Mouse (Mus musculus) neural tube, embryonic 15.5 days (tissue): ENCODE measurements around the gene Brpf1. TPM values are rescaled to one million over a fixed set of nuclear protein-coding genes. Genes with fewer than 3 reads are reported as not detected.

Source experiments
- ATAC-seq: fragments of 200-750 bp; cut with Nextera tagmentation; 2 replicates; pipeline ENCODE4 v1.8.0; 2017; ENCODE audit warnings: mild to moderate bottlenecking, moderate TSS enrichment, moderate library complexity; ENCODE audit not compliant: low FRiP score
- H3K27ac ChIP-seq: fragments of 300-500 bp; sonication (generic); replicated peaks from 2 replicates; pipeline ENCODE4 v1.5.1; 2015; ENCODE audit warnings: mild to moderate bottlenecking, inconsistent platforms
- H3K27me3 ChIP-seq: fragments of 300-500 bp; sonication (generic); replicated peaks from 2 replicates; pipeline ENCODE4 v1.6.1; 2015; ENCODE audit warnings: inconsistent platforms
- H3K36me3 ChIP-seq: fragments of 300-500 bp; sonication (generic); 2 replicates; pipeline ENCODE4 v1.6.1; 2015; ENCODE audit warnings: inconsistent platforms
- H3K4me1 ChIP-seq: fragments of 300-500 bp; sonication (generic); 2 replicates; pipeline ENCODE4 v1.6.1; 2015; ENCODE audit warnings: inconsistent platforms
- H3K4me2 ChIP-seq: fragments of 300-500 bp; sonication (generic); 2 replicates; pipeline ENCODE4 v1.6.1; 2015; ENCODE audit warnings: inconsistent platforms, mild to moderate bottlenecking, moderate library complexity
- H3K4me3 ChIP-seq: fragments of 300-500 bp; sonication (generic); replicated peaks from 2 replicates; pipeline ENCODE4 v1.5.1; 2015; ENCODE audit warnings: mild to moderate bottlenecking, inconsistent platforms
- H3K9ac ChIP-seq: fragments of 300-500 bp; sonication (generic); replicated peaks from 2 replicates; pipeline ENCODE4 v1.6.1; 2015; ENCODE audit warnings: mild to moderate bottlenecking, inconsistent platforms
- H3K9me3 ChIP-seq: fragments of 300-500 bp; sonication (generic); replicated peaks from 2 replicates; pipeline ENCODE4 v1.6.1; 2016; ENCODE audit warnings: inconsistent platforms
- WGBS: fragments of 180-500 bp; shearing (Covaris S2); methylation state at CpG from one replicate; pipeline ENCODE4 v1.1.7; 2015; ENCODE audit warnings: mixed read lengths; 5-methylcytosine and 5-hydroxymethylcytosine counted together
- polyA plus RNA-seq: library from polyadenylated mRNA; unstranded; fragments of >200 nt; fragmentation: Nextera tagmentation; extraction: Ambion mirVana; gene quantifications from 2 replicates; pipeline ENCODE4 v1.2.1, GENCODE M21; 2015

The Brpf1 gene
- polyA plus RNA-seq, 1 experiment from 2014 or later, result 13.8 TPM

- no peak for ATAC-seq
- Histone ChIP-seq H3K4me1 (peaks cover 35% of the 10 kb centered on the region), H3K27ac (no peak overlapping the region), H3K9me3 (no peaks in the 10 kb centered on the region), H3K4me3 (no peak overlapping the region), H3K27me3 (no peaks in the 10 kb centered on the region), H3K36me3 (peaks cover 28% of the 10 kb centered on the region), H3K9ac (no peak overlapping the region), H3K4me2 (peak overlapping the region; percentile 79)
- WGBS, result 79% methylated on average over 6 of the region's 6 CpGs
Observed at GRCm38 (mm10) chr6:113341574-113341973, 34.6 kb downstream of the Brpf1 start.

- Histone ChIP-seq H3K4me1 (peaks cover 32% of the 10 kb centered on the region), H3K9ac (no peak overlapping the region), H3K4me3 (peak overlapping the region; percentile 65), H3K27ac (peak overlapping the region; percentile 37; the same call in 1 of the 2 replicates), H3K9me3 (no peaks in the 10 kb centered on the region), H3K27me3 (no peaks in the 10 kb centered on the region), H3K36me3 (peaks cover 23% of the 10 kb centered on the region), H3K4me2 (peak overlapping the region; percentile 79)
- ATAC-seq, result no peak
- 54% methylated on average over 3 of the region's 7 CpGs for WGBS
Observed at GRCm38 (mm10) chr6:113342297-113342696, 35.4 kb downstream of the Brpf1 start.

GRCm38 (mm10) chr6:113343177-113344092 is 36.5 kb downstream of the Brpf1 start, which contains the start of gene Camk1:
Gene Camk1, minus strand, starts transcription at chr6:113343984.
- 15% methylated on average over 32 of the region's 32 CpGs for WGBS
- peaks cover 32% of the 10 kb centered on the region for H3K4me1 ChIP-seq

GRCm38 (mm10) chr6:113344321-113344720 is 37.4 kb downstream of the Brpf1 start:
- H3K4me1 ChIP-seq, result peaks cover 32% of the 10 kb centered on the region
- peaks cover 3% of the 10 kb centered on the region for H3K36me3 ChIP-seq
- 54% methylated on average over 2 of the region's 2 CpGs for WGBS
- no peaks in the 10 kb centered on the region for H3K9me3 ChIP-seq
- no peak for ATAC-seq
- H3K4me3 ChIP-seq, result no peak overlapping the region
- no peak overlapping the region for H3K9ac ChIP-seq
- H3K27ac ChIP-seq, result peak overlapping the region; percentile 66; the same call in 1 of the 2 replicates
- peak overlapping the region; percentile 79 for H3K4me2 ChIP-seq
- H3K27me3 ChIP-seq, result no peaks in the 10 kb centered on the region

More at GRCm38 (mm10) chr6:113343177-113344092, 36.5 kb downstream of the Brpf1 start, which contains the start of gene Camk1:
- peak within 1 kb of the TSS; percentile 66 for H3K27ac ChIP-seq
- peak within 1 kb of the TSS; percentile 65 for H3K4me3 ChIP-seq
- no peaks in the 10 kb centered on the region for H3K27me3 ChIP-seq
- peak within 1 kb of the TSS; percentile 89 for H3K9ac ChIP-seq
- H3K4me2 ChIP-seq, result peak within 1 kb of the TSS; percentile 79
- H3K9me3 ChIP-seq, result no peaks in the 10 kb centered on the region
- peaks cover 12% of the 10 kb centered on the region for H3K36me3 ChIP-seq
- ATAC-seq, result peak; percentile 85

- no peak for ATAC-seq
- Histone ChIP-seq H3K4me3 (no peak overlapping the region), H3K27me3 (no peaks in the 10 kb centered on the region), H3K4me1 (peaks cover 25% of the 10 kb centered on the region), H3K9me3 (no peaks in the 10 kb centered on the region), H3K9ac (no peak overlapping the region), H3K4me2 (no peak overlapping the region), H3K36me3 (no peaks in the 10 kb centered on the region), H3K27ac (no peak overlapping the region)
- WGBS, result 83% methylated on average over 4 of the region's 4 CpGs
Observed at GRCm38 (mm10) chr6:113346897-113347296, 40.0 kb downstream of the Brpf1 start.

GRCm38 (mm10) chr6:113350538-113350937 is 43.6 kb downstream of the Brpf1 start:
- ATAC-seq, result no peak
- Histone ChIP-seq H3K27ac (no peak overlapping the region), H3K9ac (no peak overlapping the region), H3K9me3 (no peaks in the 10 kb centered on the region), H3K27me3 (no peaks in the 10 kb centered on the region), H3K4me3 (no peak overlapping the region), H3K4me1 (no peaks in the 10 kb centered on the region), H3K36me3 (no peaks in the 10 kb centered on the region), H3K4me2 (no peak overlapping the region)

GRCm38 (mm10) chr6:113351161-113351560 is 44.2 kb downstream of the Brpf1 start:
- Histone ChIP-seq H3K4me1 (no peaks in the 10 kb centered on the region), H3K9me3 (no peaks in the 10 kb centered on the region), H3K27ac (no peak overlapping the region), H3K27me3 (no peaks in the 10 kb centered on the region), H3K4me2 (no peak overlapping the region), H3K36me3 (no peaks in the 10 kb centered on the region), H3K9ac (no peak overlapping the region), H3K4me3 (no peak overlapping the region)
- ATAC-seq, result no peak
- 94% methylated on average over 1 of the region's 1 CpGs for WGBS

- H3K9me3 ChIP-seq, result no peaks in the 10 kb centered on the region
- no peaks in the 10 kb centered on the region for H3K36me3 ChIP-seq
- no peak for ATAC-seq
- 66% methylated on average over 10 of the region's 10 CpGs for WGBS
- H3K27me3 ChIP-seq, result no peaks in the 10 kb centered on the region
- H3K27ac ChIP-seq, result no peak overlapping the region
- no peak overlapping the region for H3K4me3 ChIP-seq
- no peak overlapping the region for H3K9ac ChIP-seq
- H3K4me2 ChIP-seq, result no peak overlapping the region
- no peaks in the 10 kb centered on the region for H3K4me1 ChIP-seq
Observed at GRCm38 (mm10) chr6:113351653-113352052, 44.7 kb downstream of the Brpf1 start.

GRCm38 (mm10) chr6:113352820-113353219 is 45.9 kb downstream of the Brpf1 start:
- no peaks in the 10 kb centered on the region for H3K36me3 ChIP-seq
- WGBS, result 68% methylated on average over 3 of the region's 3 CpGs
- H3K4me1 ChIP-seq, result no peaks in the 10 kb centered on the region
- ATAC-seq, result no peak
- no peak overlapping the region for H3K9ac ChIP-seq
- H3K4me2 ChIP-seq, result no peak overlapping the region
- H3K27ac ChIP-seq, result no peak overlapping the region
- H3K27me3 ChIP-seq, result no peaks in the 10 kb centered on the region
- no peak overlapping the region for H3K4me3 ChIP-seq
- no peaks in the 10 kb centered on the region for H3K9me3 ChIP-seq

GRCm38 (mm10) chr6:113353696-113354095 is 46.8 kb downstream of the Brpf1 start:
- WGBS, result 77% methylated on average over 3 of the region's 3 CpGs
- no peaks in the 10 kb centered on the region for H3K36me3 ChIP-seq
- ATAC-seq, result no peak

GRCm38 (mm10) chr6:113361476-113361875 is 54.5 kb downstream of the Brpf1 start:
- H3K9ac ChIP-seq, result no peak overlapping the region
- H3K4me2 ChIP-seq, result no peak overlapping the region
- ATAC-seq, result no peak
- H3K4me3 ChIP-seq, result no peak overlapping the region
- H3K9me3 ChIP-seq, result no peaks in the 10 kb centered on the region
- no peaks in the 10 kb centered on the region for H3K27me3 ChIP-seq
- H3K36me3 ChIP-seq, result peaks cover 4% of the 10 kb centered on the region
- H3K4me1 ChIP-seq, result no peaks in the 10 kb centered on the region
- WGBS, result 75% methylated on average over 4 of the region's 4 CpGs
- H3K27ac ChIP-seq, result no peak overlapping the region

More at GRCm38 (mm10) chr6:113353696-113354095, 46.8 kb downstream of the Brpf1 start:
- no peak overlapping the region for H3K4me2 ChIP-seq
- no peak overlapping the region for H3K9ac ChIP-seq
- no peak overlapping the region for H3K27ac ChIP-seq
- no peak overlapping the region for H3K4me3 ChIP-seq
- no peaks in the 10 kb centered on the region for H3K27me3 ChIP-seq
- no peaks in the 10 kb centered on the region for H3K4me1 ChIP-seq
- no peaks in the 10 kb centered on the region for H3K9me3 ChIP-seq

- Histone ChIP-seq H3K27ac (no peak overlapping the region), H3K4me3 (no peak overlapping the region), H3K4me2 (no peak overlapping the region), H3K27me3 (no peaks in the 10 kb centered on the region), H3K36me3 (peaks cover 11% of the 10 kb centered on the region), H3K9me3 (no peaks in the 10 kb centered on the region), H3K4me1 (no peaks in the 10 kb centered on the region), H3K9ac (no peak overlapping the region)
- no peak for ATAC-seq
- 93% methylated on average over 1 of the region's 1 CpGs for WGBS
Observed at GRCm38 (mm10) chr6:113362241-113362640, 55.3 kb downstream of the Brpf1 start.
